Mouse (Mus musculus) layer of hippocampus, adult 18-20 months (tissue): ENCODE measurements around the gene Pole3. TPM values are rescaled to one million over a fixed set of nuclear protein-coding genes. Genes with fewer than 3 reads are reported as not detected.
"Not testable (repeated sequence)": the region's sequence is repeated elsewhere in the genome, so short reads cannot be mapped to it uniquely, and the experiment has no call there.

Source experiments
- DNase-seq, 2 experiments: peaks; one replicate each; pipeline ENCODE4 v3.0.0; 2022; ENCODE audit warnings: low spot score in 2 of 2
- total RNA-seq, 2 experiments: library from RNA; stranded (reverse); gene quantifications; 2 replicates each; pipeline ENCODE4 v1.2.3; 2021

The Pole3 gene
- total RNA-seq, 2 experiments from 2014 or later: 26.4 to 26.9 TPM

GRCm38 (mm10) chr4:62492682-62493081 is 32.2 kb downstream of the Pole3 start:
- DNase-seq: no peak

GRCm38 (mm10) chr4:62487914-62488313 is 37.0 kb downstream of the Pole3 start:
- DNase-seq: no peak

GRCm38 (mm10) chr4:62487172-62487571 is 37.7 kb downstream of the Pole3 start:
- no peak for DNase-seq

- DNase-seq: no peak
These were observed 38.6 kb downstream of the Pole3 start for GRCm38 (mm10) chr4:62486162-62486696.

GRCm38 (mm10) chr4:62485450-62486161 is 39.3 kb downstream of the Pole3 start:
- DNase-seq: no peak

GRCm38 (mm10) chr4:62484928-62485327 is 39.9 kb downstream of the Pole3 start:
- no peak for DNase-seq

GRCm38 (mm10) chr4:62480709-62481605 is 43.9 kb downstream of the Pole3 start:
- no peak for DNase-seq

- DNase-seq: no peak
These were observed 44.7 kb downstream of the Pole3 start, which contains the start of gene Bspry for GRCm38 (mm10) chr4:62479937-62480708. Bspry (plus strand) TSS chr4:62480053.

GRCm38 (mm10) chr4:62479593-62479936 is 45.3 kb downstream of the Pole3 start:
- not testable (repeated sequence) for DNase-seq

- no peak for DNase-seq
These were observed 47.2 kb downstream of the Pole3 start for GRCm38 (mm10) chr4:62477542-62478244.

- no peak for DNase-seq
These were observed 49.1 kb downstream of the Pole3 start for GRCm38 (mm10) chr4:62475793-62476192.

GRCm38 (mm10) chr4:62475131-62475530 is 49.7 kb downstream of the Pole3 start:
- DNase-seq: no peak

Other genes with a start within 250 kb of the Pole3 start
- gene Fkbp15, start 164.5 kb downstream of the Pole3 start, total RNA-seq: 10 to 100 TPM; 38.2 to 38.4 TPM
- 10 to 100 TPM; 10.5 to 11.2 TPM for gene Slc31a1, start 164.3 kb downstream of the Pole3 start, total RNA-seq
- 10 to 100 TPM; 48.0 to 48.8 TPM for gene Cdc26, start 116.4 kb downstream of the Pole3 start, total RNA-seq
- 10 to 100 TPM; 12.8 to 13.5 TPM for gene Prpf4, start 116.3 kb downstream of the Pole3 start, total RNA-seq
- gene Rnf183, start 89.8 kb downstream of the Pole3 start, total RNA-seq: not detected
- 1 to 10 TPM; 6.1 to 8.5 TPM for gene Wdr31, start 54.2 kb downstream of the Pole3 start, total RNA-seq
- gene Bspry, start 45.0 kb downstream of the Pole3 start, total RNA-seq: under 1 TPM; 0.25 to 0.72 TPM
- gene Hdhd3, start 21.6 kb downstream of the Pole3 start, total RNA-seq: 10 to 100 TPM in 1 of 2 experiments, 1 to 10 TPM in 1; 9.3 to 11.1 TPM
- 10 to 100 TPM; 31.5 to 33.7 TPM for gene Alad, start 5.2 kb downstream of the Pole3 start, total RNA-seq
- gene 4933430I17Rik, start 301 bp upstream of the Pole3 start, total RNA-seq: under 1 TPM; 0.52 to 0.53 TPM
- gene Rgs3, start 34.8 kb upstream of the Pole3 start, total RNA-seq: 10 to 100 TPM; 20.6 to 22.2 TPM